Mouse (Mus musculus) neural tube, embryonic 11.5 days (tissue): ENCODE data around the gene Zmat5. TPM values are rescaled to one million over a fixed set of nuclear protein-coding genes. Genes with fewer than 3 reads are reported as not detected.

Experiments used
- ATAC-seq: fragments of 200-750 bp; cut with Nextera tagmentation; 2 replicates; pipeline ENCODE4 v1.8.0; 2017; ENCODE audit warnings: moderate number of reproducible peaks, mild to moderate bottlenecking, moderate TSS enrichment, moderate library complexity; ENCODE audit not compliant: insufficient read depth, low FRiP score, low TSS enrichment
- DNase-seq: peaks from one replicate; pipeline ENCODE4 v3.0.0-alpha.2; 2015; ENCODE audit warnings: low spot score
- H3K27ac ChIP-seq: fragments of 300-500 bp; sonication (generic); 2 replicates; pipeline ENCODE4 v1.5.1; 2014; ENCODE audit warnings: low read depth, mild to moderate bottlenecking, low read length
- H3K27me3 ChIP-seq: fragments of 300-500 bp; sonication (generic); 2 replicates; pipeline ENCODE4 v1.6.1; 2014; ENCODE audit warnings: mild to moderate bottlenecking, low read length, mixed read lengths; ENCODE audit not compliant: control insufficient read depth, insufficient read depth
- H3K36me3 ChIP-seq: fragments of 300-500 bp; sonication (generic); 2 replicates; pipeline ENCODE4 v1.6.1; 2014; ENCODE audit warnings: mild to moderate bottlenecking, low read length, moderate library complexity, mixed read lengths; ENCODE audit not compliant: control insufficient read depth, insufficient read depth
- H3K4me1 ChIP-seq: fragments of 300-500 bp; sonication (generic); 2 replicates; pipeline ENCODE4 v1.6.1; 2014; ENCODE audit warnings: low read length, mixed read lengths; ENCODE audit not compliant: control insufficient read depth, insufficient read depth
- H3K4me2 ChIP-seq: fragments of 300-500 bp; sonication (generic); 2 replicates; pipeline ENCODE4 v1.6.1; 2014; ENCODE audit warnings: low read depth, mild to moderate bottlenecking, moderate library complexity
- H3K4me3 ChIP-seq: fragments of 300-500 bp; sonication (generic); 2 replicates; pipeline ENCODE4 v1.5.1; 2014; ENCODE audit warnings: low read depth, low read length
- H3K9ac ChIP-seq: fragments of 300-500 bp; sonication (generic); 2 replicates; pipeline ENCODE4 v1.6.1; 2014; ENCODE audit warnings: mild to moderate bottlenecking, low read length
- H3K9me3 ChIP-seq: fragments of 300-500 bp; sonication (generic); 2 replicates; pipeline ENCODE4 v1.6.1; 2016; ENCODE audit warnings: low read length; ENCODE audit not compliant: control insufficient read depth
- WGBS: fragments of 180-500 bp; shearing (Covaris S2); extraction: QIAGEN DNeasy Blood & Tissue Kit; methylation state at CpG from one replicate; pipeline ENCODE4 v1.1.7; 2014; 5-methylcytosine and 5-hydroxymethylcytosine counted together
- polyA plus RNA-seq: library from polyadenylated mRNA; unstranded; fragments of >200 nt; fragmentation: Nextera tagmentation; extraction: Ambion mirVana; gene quantifications from 2 replicates; pipeline ENCODE4 v1.2.1, GENCODE M21; 2014

Zmat5 gene
- polyA plus RNA-seq, 1 experiment from 2014 or later, result 75.5 TPM

GRCm38 (mm10) chr11:4685510-4685909, 19.0 kb upstream of the Zmat5 start:
- 86% methylated on average over 5 of the region's 5 CpGs for WGBS
- H3K9ac ChIP-seq, result no peak overlapping the region
- H3K27ac ChIP-seq, result no peak overlapping the region
- H3K4me2 ChIP-seq, result no peak overlapping the region
- DNase-seq (no peak), ATAC-seq (no peak)
- H3K4me3 ChIP-seq, result no peak overlapping the region
- H3K9me3 ChIP-seq, result no peaks in the 10 kb centered on the region
- H3K36me3 ChIP-seq, result peaks cover 10% of the 10 kb centered on the region
- H3K27me3 ChIP-seq, result no peaks in the 10 kb centered on the region
- no peaks in the 10 kb centered on the region for H3K4me1 ChIP-seq

- no peak overlapping the region for H3K4me2 ChIP-seq
- DNase-seq (no peak), ATAC-seq (no peak)
- H3K27me3 ChIP-seq, result no peaks in the 10 kb centered on the region
- no peaks in the 10 kb centered on the region for H3K4me1 ChIP-seq
- H3K9ac ChIP-seq, result no peak overlapping the region
- H3K36me3 ChIP-seq, result peaks cover 6% of the 10 kb centered on the region
- no peaks in the 10 kb centered on the region for H3K9me3 ChIP-seq
- H3K27ac ChIP-seq, result no peak overlapping the region
- H3K4me3 ChIP-seq, result no peak overlapping the region
- 86% methylated on average over 3 of the region's 3 CpGs for WGBS
Observed at GRCm38 (mm10) chr11:4687027-4687426, 17.5 kb upstream of the Zmat5 start.

- ATAC-seq (no peak), DNase-seq (no peak)
- H3K36me3 ChIP-seq, result peaks cover 6% of the 10 kb centered on the region
- 45% methylated on average over 3 of the region's 3 CpGs for WGBS
- no peaks in the 10 kb centered on the region for H3K9me3 ChIP-seq
- no peak overlapping the region for H3K27ac ChIP-seq
- H3K4me2 ChIP-seq, result no peak overlapping the region
- H3K9ac ChIP-seq, result no peak overlapping the region
- no peaks in the 10 kb centered on the region for H3K27me3 ChIP-seq
- no peak overlapping the region for H3K4me3 ChIP-seq
- no peaks in the 10 kb centered on the region for H3K4me1 ChIP-seq
Observed at GRCm38 (mm10) chr11:4687874-4688273, 16.6 kb upstream of the Zmat5 start.

GRCm38 (mm10) chr11:4688632-4689380, 15.7 kb upstream of the Zmat5 start:
- Histone ChIP-seq H3K9ac (no peak overlapping the region), H3K27me3 (no peaks in the 10 kb centered on the region), H3K9me3 (no peaks in the 10 kb centered on the region), H3K4me3 (no peak overlapping the region), H3K4me2 (no peak overlapping the region), H3K4me1 (no peaks in the 10 kb centered on the region), H3K27ac (no peak overlapping the region), H3K36me3 (no peaks in the 10 kb centered on the region)
- no peak for ATAC-seq
- DNase-seq, result no peak
- 53% methylated on average over 11 of the region's 11 CpGs for WGBS

- no peak overlapping the region for H3K9ac ChIP-seq
- H3K27ac ChIP-seq, result no peak overlapping the region
- H3K4me2 ChIP-seq, result no peak overlapping the region
- no peak for DNase-seq
- 92% methylated on average over 7 of the region's 7 CpGs for WGBS
- no peaks in the 10 kb centered on the region for H3K27me3 ChIP-seq
- no peak overlapping the region for H3K4me3 ChIP-seq
- no peaks in the 10 kb centered on the region for H3K36me3 ChIP-seq
- H3K9me3 ChIP-seq, result no peaks in the 10 kb centered on the region
- no peaks in the 10 kb centered on the region for H3K4me1 ChIP-seq
- ATAC-seq, result no peak
Observed at GRCm38 (mm10) chr11:4690353-4690752, 14.1 kb upstream of the Zmat5 start.

GRCm38 (mm10) chr11:4691213-4691612, 13.3 kb upstream of the Zmat5 start:
- Histone ChIP-seq H3K4me2 (no peak overlapping the region), H3K9me3 (no peaks in the 10 kb centered on the region), H3K4me1 (no peaks in the 10 kb centered on the region), H3K4me3 (no peak overlapping the region), H3K27me3 (no peaks in the 10 kb centered on the region), H3K36me3 (no peaks in the 10 kb centered on the region), H3K9ac (no peak overlapping the region), H3K27ac (no peak overlapping the region)
- no peak for ATAC-seq
- no peak for DNase-seq
- 69% methylated on average over 10 of the region's 10 CpGs for WGBS

- Histone ChIP-seq H3K27ac (no peak overlapping the region), H3K4me3 (no peak overlapping the region), H3K9me3 (no peaks in the 10 kb centered on the region), H3K27me3 (no peaks in the 10 kb centered on the region), H3K36me3 (no peaks in the 10 kb centered on the region), H3K4me2 (no peak overlapping the region), H3K9ac (no peak overlapping the region), H3K4me1 (no peaks in the 10 kb centered on the region)
- WGBS, result 94% methylated on average over 11 of the region's 11 CpGs
- no peak for ATAC-seq
- DNase-seq, result no peak
Observed at GRCm38 (mm10) chr11:4692162-4692561, 12.3 kb upstream of the Zmat5 start.

- no peak overlapping the region for H3K27ac ChIP-seq
- H3K9ac ChIP-seq, result no peak overlapping the region
- DNase-seq, result no peak
- H3K9me3 ChIP-seq, result no peaks in the 10 kb centered on the region
- WGBS, result 63% methylated on average over 7 of the region's 7 CpGs
- no peak overlapping the region for H3K4me2 ChIP-seq
- no peaks in the 10 kb centered on the region for H3K4me1 ChIP-seq
- H3K4me3 ChIP-seq, result no peak overlapping the region
- H3K27me3 ChIP-seq, result no peaks in the 10 kb centered on the region
- no peak for ATAC-seq
- H3K36me3 ChIP-seq, result peaks cover 2% of the 10 kb centered on the region; the same call in 1 of the 2 replicates
Observed at GRCm38 (mm10) chr11:4697043-4697983, 7.2 kb upstream of the Zmat5 start.
